Mouse (Mus musculus) G1E (cell line): ENCODE measurements at regions not wholly inside any gene's neighbourhood (a gene's known extent, or its start where the extent isn't known, plus 50 kb on each side); places are given as distances from the start of the nearest gene placed in this dataset.

Experiments
- ATAC-seq: 2 replicates; pipeline ENCODE4 v1.8.0; 2016; ENCODE audit warnings: mild to moderate bottlenecking; ENCODE audit not compliant: insufficient number of reproducible peaks, poor library complexity, low FRiP score, severe bottlenecking; ENCODE audit errors: extremely low read depth
- DNase-seq: peaks from one replicate; pipeline ENCODE4 v3.0.0; 2012; ENCODE audit warnings: low spot score
- H3K27me3 ChIP-seq: 2 replicates; pipeline ENCODE4 v1.6.1; 2012; ENCODE audit warnings: mild to moderate bottlenecking, low read length, inconsistent platforms; ENCODE audit not compliant: insufficient read depth
- H3K36me3 ChIP-seq: replicated peaks from 2 replicates; pipeline ENCODE3; 2012; ENCODE audit warnings: mild to moderate bottlenecking, inconsistent platforms
- H3K4me1 ChIP-seq: 2 replicates; pipeline ENCODE4 v1.6.1; 2012; ENCODE audit warnings: low read depth, low read length, inconsistent platforms, mixed read lengths; ENCODE audit not compliant: insufficient read depth
- H3K4me3 ChIP-seq: 2 replicates; pipeline ENCODE4 v1.5.1; 2012; ENCODE audit warnings: low read depth, mild to moderate bottlenecking, inconsistent platforms, low read length, moderate library complexity, mixed read lengths
- H3K9me3 ChIP-seq: replicated peaks from 2 replicates; pipeline ENCODE4 v1.6.1; 2012; ENCODE audit warnings: inconsistent platforms
- CTCF ChIP-seq: IDR thresholded peaks from 2 replicates; pipeline ENCODE4 v1.5.1; 2012; ENCODE audit warnings: low read depth, low read length, inconsistent platforms, mixed read lengths
- GATA1 ChIP-seq: IDR thresholded peaks from 2 replicates; pipeline ENCODE4 v1.6.1; 2012; ENCODE audit warnings: borderline replicate concordance, low read length, inconsistent platforms, mixed read lengths
- GATA2 ChIP-seq: IDR thresholded peaks from 2 replicates; pipeline ENCODE4 v1.6.1; 2012; ENCODE audit warnings: low read depth, low read length, inconsistent platforms, borderline replicate concordance
- POLR2AphosphoS5 ChIP-seq: IDR thresholded peaks from 2 replicates; pipeline ENCODE4 v1.6.1; 2012; ENCODE audit warnings: low read depth, low read length, inconsistent platforms; ENCODE audit not compliant: insufficient replicate concordance
- TAL1 ChIP-seq: conservative IDR thresholded peaks from 2 replicates; pipeline ENCODE4 v1.6.1; 2012; ENCODE audit warnings: low read depth, low read length, inconsistent platforms, mixed read lengths

DNA sequence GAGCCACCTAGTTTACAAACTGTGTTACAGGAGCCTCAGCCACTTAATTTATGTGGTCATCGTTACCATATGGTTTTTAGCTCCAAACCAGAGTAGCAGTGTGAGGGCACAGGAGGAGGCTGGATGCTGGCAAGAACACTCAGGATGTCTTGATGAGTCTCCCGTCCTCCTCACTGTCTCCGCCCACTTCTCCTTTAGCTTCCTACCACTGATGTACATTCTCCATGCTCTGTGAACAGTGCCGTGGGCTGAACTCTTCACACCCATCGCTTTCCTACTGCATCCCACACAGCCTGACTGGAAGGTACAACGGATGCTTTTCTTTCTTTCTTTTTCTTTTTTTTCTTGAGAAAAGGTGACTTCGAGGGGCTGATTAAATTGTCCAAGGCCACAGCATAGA, 122.5 kb upstream of the Igfbp7 start:
- Histone ChIP-seq H3K36me3 (no peaks in the 10 kb centered on the region), H3K4me3 (no peak overlapping the region), H3K27me3 (no peaks in the 10 kb centered on the region), H3K4me1 (no peaks in the 10 kb centered on the region), H3K9me3 (peaks cover 56% of the 10 kb centered on the region)
- TF ChIP-seq TAL1 (no peak), CTCF (no peak), POLR2AphosphoS5 (no peak), GATA1 (no peak)
- no peak for ATAC-seq
- no peak for DNase-seq

DNA sequence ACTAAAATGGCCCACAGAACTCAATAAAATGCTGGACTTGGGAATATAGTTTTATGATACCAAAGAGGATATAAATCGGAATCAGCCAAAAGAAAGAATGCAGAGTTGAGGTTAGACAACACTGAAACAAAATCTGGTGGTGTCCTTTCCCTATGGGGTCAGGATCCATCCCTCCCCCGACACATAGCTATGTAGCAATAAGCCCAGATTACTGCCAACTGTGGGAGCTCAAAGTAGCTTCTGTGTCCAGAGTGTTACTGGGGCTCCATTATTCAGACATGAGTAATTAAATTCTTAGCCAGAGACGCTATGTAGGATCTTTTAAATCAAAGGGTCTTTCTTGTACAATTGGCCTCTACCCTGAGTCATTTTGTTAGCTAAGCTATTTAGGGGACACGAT, 109.4 kb upstream of the Igfbp7 start:
- peaks cover 36% of the 10 kb centered on the region for H3K9me3 ChIP-seq
- H3K27me3 ChIP-seq = no peaks in the 10 kb centered on the region
- ATAC-seq (no peak), DNase-seq (no peak)
- H3K36me3 ChIP-seq = no peaks in the 10 kb centered on the region
- TF ChIP-seq GATA2 (no peak), CTCF (no peak), POLR2AphosphoS5 (no peak), GATA1 (no peak), TAL1 (no peak)
- no peak overlapping the region for H3K4me3 ChIP-seq
- H3K4me1 ChIP-seq = no peaks in the 10 kb centered on the region

DNA sequence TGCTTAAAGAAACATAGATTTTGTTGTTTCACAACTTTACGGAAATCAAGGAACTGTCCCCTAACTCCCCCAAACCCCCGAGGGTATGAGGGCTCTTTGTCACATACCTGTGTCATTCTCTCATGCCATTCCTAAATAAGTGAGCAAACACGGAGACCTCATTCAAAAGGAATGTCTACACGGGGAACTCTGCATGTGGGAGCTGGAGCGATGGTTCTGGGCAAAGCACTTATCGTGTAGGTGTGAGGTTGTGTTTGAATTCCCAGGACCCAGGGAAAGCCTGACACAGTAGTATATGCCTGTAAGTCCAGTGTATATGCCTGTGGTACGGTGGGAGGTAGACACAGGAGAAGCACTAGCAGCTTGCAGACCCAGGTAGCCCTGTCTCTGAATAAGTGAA, 107.6 kb upstream of the Igfbp7 start:
- Histone ChIP-seq H3K9me3 (peaks cover 35% of the 10 kb centered on the region), H3K4me3 (no peak overlapping the region), H3K27me3 (no peaks in the 10 kb centered on the region), H3K4me1 (no peaks in the 10 kb centered on the region), H3K36me3 (no peaks in the 10 kb centered on the region)
- ATAC-seq = no peak
- DNase-seq = no peak
- TF ChIP-seq GATA2 (no peak), POLR2AphosphoS5 (no peak), GATA1 (no peak), CTCF (no peak), TAL1 (no peak)

DNA sequence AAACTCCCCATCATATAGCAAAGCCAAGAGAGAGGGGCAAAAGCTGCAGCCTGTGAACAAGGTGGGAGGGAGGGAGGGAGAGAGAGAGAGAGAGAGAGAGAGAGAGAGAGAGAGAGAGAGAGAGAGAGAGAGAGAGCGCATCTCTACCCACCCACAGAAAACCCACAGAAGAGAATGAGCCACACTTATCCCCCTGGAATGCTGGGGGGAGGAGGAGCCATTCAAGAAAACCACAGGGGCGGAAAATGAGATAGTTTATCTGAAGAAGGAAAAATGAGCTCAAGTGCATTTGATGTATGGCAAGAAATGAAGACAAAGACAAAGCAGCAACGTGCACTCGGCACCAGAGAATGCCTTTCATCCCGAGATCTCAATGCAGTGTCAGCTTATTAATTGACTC, 94.8 kb upstream of the Igfbp7 start:
- H3K4me1 ChIP-seq = no peaks in the 10 kb centered on the region
- ATAC-seq = no peak
- no peaks in the 10 kb centered on the region for H3K36me3 ChIP-seq
- H3K9me3 ChIP-seq = peaks cover 49% of the 10 kb centered on the region
- TF ChIP-seq TAL1 (no peak), GATA1 (no peak), GATA2 (no peak), POLR2AphosphoS5 (no peak), CTCF (no peak)
- no peak for DNase-seq
- no peaks in the 10 kb centered on the region for H3K27me3 ChIP-seq
- no peak overlapping the region for H3K4me3 ChIP-seq

DNA sequence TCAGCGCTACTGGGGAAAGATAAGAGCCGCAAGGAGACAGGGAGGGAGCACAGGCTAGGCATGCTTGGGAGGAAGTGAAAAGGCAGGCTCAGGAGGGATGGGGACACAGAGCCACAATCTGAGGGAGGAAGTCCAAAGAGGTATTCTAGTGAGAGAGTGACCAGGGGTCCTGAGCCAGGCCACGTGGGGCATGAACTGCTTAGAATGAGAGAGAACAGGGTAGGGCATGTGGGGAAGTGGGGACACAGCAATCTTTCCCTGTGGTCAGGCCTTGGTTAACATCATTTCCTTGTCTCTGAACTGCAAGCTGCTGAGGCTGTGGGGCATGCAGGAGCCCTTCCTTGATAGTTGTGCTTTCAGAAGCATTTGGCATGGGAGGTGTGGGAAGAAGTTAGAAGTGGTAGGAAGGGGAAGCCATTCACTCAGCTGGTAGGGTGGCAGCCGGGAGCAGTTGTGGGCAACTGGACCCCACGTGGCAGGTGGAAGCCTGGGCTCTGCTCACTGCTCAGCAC, 92.2 kb upstream of the Igfbp7 start:
- ATAC-seq (no peak), DNase-seq (no peak)
- H3K4me1 ChIP-seq = no peaks in the 10 kb centered on the region
- no peak for TF ChIP-seq TAL1
- TF ChIP-seq POLR2AphosphoS5 = no peak
- no peak for TF ChIP-seq GATA2
- no peak for TF ChIP-seq CTCF
- no peak for TF ChIP-seq GATA1
- H3K9me3 ChIP-seq = peaks cover 52% of the 10 kb centered on the region
- H3K4me3 ChIP-seq = no peak overlapping the region
- no peaks in the 10 kb centered on the region for H3K36me3 ChIP-seq
- no peaks in the 10 kb centered on the region for H3K27me3 ChIP-seq

DNA sequence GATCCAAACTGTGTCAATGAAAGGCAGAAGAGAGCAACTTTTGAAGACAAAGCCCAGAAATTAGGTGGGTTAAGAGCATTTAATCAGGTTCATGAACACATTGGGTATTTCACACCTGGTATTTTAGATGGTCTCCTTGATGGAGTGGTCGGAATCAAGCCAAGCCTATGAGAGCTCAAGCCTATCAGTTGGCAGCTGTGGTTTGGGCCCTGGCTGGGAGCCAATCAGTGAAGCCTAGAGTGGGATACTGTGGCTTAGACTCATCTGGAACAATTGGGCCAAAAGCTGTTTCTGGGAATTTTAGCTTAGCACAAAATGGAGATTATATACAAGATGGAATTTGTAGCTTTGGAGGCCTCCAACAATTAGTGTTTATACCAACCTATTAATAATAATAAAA, 86.8 kb upstream of the Igfbp7 start:
- peaks cover 30% of the 10 kb centered on the region for H3K9me3 ChIP-seq
- no peaks in the 10 kb centered on the region for H3K36me3 ChIP-seq
- TF ChIP-seq GATA2 (no peak), TAL1 (no peak), POLR2AphosphoS5 (no peak), CTCF (no peak), GATA1 (no peak)
- ATAC-seq (no peak), DNase-seq (no peak)
- H3K4me1 ChIP-seq = no peaks in the 10 kb centered on the region
- H3K27me3 ChIP-seq = no peaks in the 10 kb centered on the region
- H3K4me3 ChIP-seq = no peak overlapping the region

DNA sequence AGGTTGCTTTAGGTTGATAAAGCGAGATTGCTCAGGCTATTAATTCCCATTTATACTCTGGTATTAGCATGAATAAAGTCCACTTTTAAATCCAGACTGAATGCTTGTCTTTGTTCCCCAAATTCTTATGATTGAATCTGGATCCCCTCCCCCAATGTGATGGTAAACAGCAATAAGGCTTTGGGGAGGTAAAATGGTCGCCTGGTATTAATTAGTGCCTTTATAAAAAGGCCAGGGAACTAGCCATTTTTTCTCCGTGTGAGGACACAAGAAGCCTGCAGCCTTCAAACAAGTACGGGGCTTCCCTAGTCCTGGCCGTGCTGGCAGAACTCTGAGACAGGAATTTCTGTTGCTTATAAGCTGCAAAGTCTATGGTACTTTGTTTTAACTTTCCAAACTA, 81.1 kb upstream of the Igfbp7 start:
- ATAC-seq (no peak), DNase-seq (no peak)
- H3K4me1 ChIP-seq = no peaks in the 10 kb centered on the region
- H3K36me3 ChIP-seq = no peaks in the 10 kb centered on the region
- H3K27me3 ChIP-seq = no peaks in the 10 kb centered on the region
- peaks cover 43% of the 10 kb centered on the region for H3K9me3 ChIP-seq
- no peak overlapping the region for H3K4me3 ChIP-seq
- no peak for TF ChIP-seq GATA1
